Mouse (Mus musculus): ENCODE measurements at regions not wholly inside any gene's neighbourhood (a gene's known extent, or its start where the extent isn't known, plus 50 kb on each side); places are given as distances from the start of the nearest gene placed in this dataset.

DNA sequence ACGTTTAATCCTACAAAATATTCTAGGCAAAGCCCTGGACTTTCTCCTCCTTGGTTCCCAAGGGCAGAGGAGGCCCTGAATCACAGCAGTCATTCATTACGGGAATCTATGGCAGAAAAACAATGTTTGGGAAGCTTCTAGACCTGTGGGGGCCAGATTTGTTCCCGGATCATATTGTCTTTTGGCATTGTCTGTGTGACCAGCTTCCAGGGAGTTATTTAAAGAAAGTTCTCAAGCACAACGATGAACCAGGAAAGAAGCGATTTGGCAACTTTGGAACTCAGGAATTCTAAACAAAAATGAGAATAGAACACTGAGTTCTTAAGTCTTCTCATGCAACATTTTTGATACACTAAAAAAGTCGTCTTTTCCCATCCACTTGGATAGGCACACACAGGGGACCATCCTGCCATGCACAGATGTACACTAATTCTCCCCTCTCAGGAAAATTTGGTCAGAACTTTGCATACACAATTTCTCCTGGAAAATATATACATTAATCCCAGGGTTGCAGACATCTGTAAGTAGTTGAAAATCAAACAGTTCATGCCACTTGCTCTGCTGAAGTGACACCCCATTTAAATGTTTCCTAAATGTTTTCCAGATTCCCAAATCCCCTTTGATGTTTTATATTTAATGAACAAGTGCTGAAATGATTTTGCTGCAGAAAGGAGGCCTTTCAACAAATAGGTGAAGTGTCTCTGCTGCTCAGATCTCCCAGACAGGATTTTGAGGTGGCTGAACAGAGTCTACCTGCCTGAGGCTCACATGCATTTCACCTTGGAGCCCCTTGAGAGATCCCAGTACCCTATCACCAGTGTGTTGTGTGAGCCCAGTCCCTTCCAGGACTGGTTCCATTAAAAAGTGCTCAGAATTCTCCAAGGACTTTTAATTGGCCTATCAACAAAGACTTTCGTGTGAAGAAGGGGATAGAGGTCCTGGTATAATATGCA lies 548.9 kb upstream of the Nrp1 start:
- H3K9me3 ChIP-seq (ENCODE audit: control insufficient read depth, insufficient read depth, low read depth, low read length) = no peaks in the 10 kb centered on the region
- no peak for TF ChIP-seq MAFK (IDR thresholded peaks at IDR 0.05; ENCODE audit: insufficient read depth, low read depth, low read length)
- TF ChIP-seq HCFC1 (IDR thresholded peaks at IDR 0.05; ENCODE audit: borderline replicate concordance, insufficient read depth, low read length) = no peak
- no peak for TF ChIP-seq ZNF384 (IDR thresholded peaks at IDR 0.05; ENCODE audit: low read depth, low read length)
- TF ChIP-seq CHD2 (IDR thresholded peaks at IDR 0.05; ENCODE audit: low read depth, low read length) = no peak
- no peak for TF ChIP-seq ZC3H11A (IDR thresholded peaks at IDR 0.05; ENCODE audit: borderline replicate concordance, low read depth, low read length)
- H3K36me3 ChIP-seq (ENCODE audit: control insufficient read depth, insufficient read depth, low read length, poor library complexity, severe bottlenecking) = no peaks in the 10 kb centered on the region
- no peak overlapping the region for H3K27ac ChIP-seq (ENCODE audit: insufficient read depth, low read depth, low read length, poor library complexity, severe bottlenecking)
- no peak for DNase-seq (ENCODE audit: low read depth, low spot score)
- H3K4me1 ChIP-seq (ENCODE audit: control insufficient read depth in 2 of 2, insufficient read depth in 2 of 2, low read length in 2 of 2, poor library complexity in 1 of 2) = no peaks in the 10 kb centered on the region
- H3K9ac ChIP-seq (ENCODE audit: insufficient read depth, low read depth, low read length, poor library complexity, severe bottlenecking) = no peak overlapping the region
- no peak overlapping the region for H3K4me3 ChIP-seq (ENCODE audit: insufficient read depth in 1 of 2, low read depth in 1 of 2, low read length in 2 of 2, poor library complexity in 1 of 2, severe bottlenecking in 1 of 2)
- in situ Hi-C loops (cut with MboI; ENCODE audit: low sequenced_read_pairs in 2 of 2, unreplicated experiment in 2 of 2) = no loop called here

- Histone ChIP-seq H3K9me3 (ENCODE audit: control insufficient read depth, insufficient read depth, low read depth, low read length) (no peaks in the 10 kb centered on the region), H3K36me3 (ENCODE audit: control insufficient read depth, insufficient read depth, low read length, poor library complexity, severe bottlenecking) (no peaks in the 10 kb centered on the region), H3K4me1 (ENCODE audit: control insufficient read depth in 2 of 2, insufficient read depth in 2 of 2, low read length in 2 of 2, poor library complexity in 1 of 2) (no peaks in the 10 kb centered on the region), H3K27ac (ENCODE audit: insufficient read depth, low read depth, low read length, poor library complexity, severe bottlenecking) (no peak overlapping the region), H3K4me3 (ENCODE audit: insufficient read depth in 1 of 2, low read depth in 1 of 2, low read length in 2 of 2, poor library complexity in 1 of 2, severe bottlenecking in 1 of 2) (no peak overlapping the region), H3K9ac (ENCODE audit: insufficient read depth, low read depth, low read length, poor library complexity, severe bottlenecking) (no peak overlapping the region)
- in situ Hi-C loops (cut with MboI; ENCODE audit: low sequenced_read_pairs in 2 of 2, unreplicated experiment in 2 of 2) = no loop called here
- DNase-seq (ENCODE audit: low read depth, low spot score) = no peak
- TF ChIP-seq MAFK (IDR thresholded peaks at IDR 0.05; ENCODE audit: insufficient read depth, low read depth, low read length) (no peak), ZNF384 (IDR thresholded peaks at IDR 0.05; ENCODE audit: low read depth, low read length) (no peak), HCFC1 (IDR thresholded peaks at IDR 0.05; ENCODE audit: borderline replicate concordance, insufficient read depth, low read length) (no peak), CHD2 (IDR thresholded peaks at IDR 0.05; ENCODE audit: low read depth, low read length) (no peak)
Observed at GRCm38 (mm10) chr8:127811338-127811737, 547.1 kb upstream of the Nrp1 start.

- no peaks in the 10 kb centered on the region for H3K36me3 ChIP-seq (ENCODE audit: control insufficient read depth, insufficient read depth, low read length, poor library complexity, severe bottlenecking)
- in situ Hi-C loops (cut with MboI; ENCODE audit: low sequenced_read_pairs in 2 of 2, unreplicated experiment in 2 of 2) = no loop called here
Observed at GRCm38 (mm10) chr8:127814785-127815523, 543.5 kb upstream of the Nrp1 start.

GRCm38 (mm10) chr8:127820741-127821170 lies 537.6 kb upstream of the Nrp1 start:
- Histone ChIP-seq H3K9ac (ENCODE audit: insufficient read depth, low read depth, low read length, poor library complexity, severe bottlenecking) (no peak overlapping the region), H3K4me3 (ENCODE audit: insufficient read depth in 1 of 2, low read depth in 1 of 2, low read length in 2 of 2, poor library complexity in 1 of 2, severe bottlenecking in 1 of 2) (no peak overlapping the region), H3K36me3 (ENCODE audit: control insufficient read depth, insufficient read depth, low read length, poor library complexity, severe bottlenecking) (no peaks in the 10 kb centered on the region), H3K9me3 (ENCODE audit: control insufficient read depth, insufficient read depth, low read depth, low read length) (no peaks in the 10 kb centered on the region), H3K27ac (ENCODE audit: insufficient read depth, low read depth, low read length, poor library complexity, severe bottlenecking) (no peak overlapping the region), H3K4me1 (ENCODE audit: control insufficient read depth in 2 of 2, insufficient read depth in 2 of 2, low read length in 2 of 2, poor library complexity in 1 of 2) (no peaks in the 10 kb centered on the region)
- in situ Hi-C loops (cut with MboI; ENCODE audit: low sequenced_read_pairs in 2 of 2, unreplicated experiment in 2 of 2) = no loop called here
- TF ChIP-seq CHD2 (IDR thresholded peaks at IDR 0.05; ENCODE audit: low read depth, low read length) (no peak), HCFC1 (IDR thresholded peaks at IDR 0.05; ENCODE audit: borderline replicate concordance, insufficient read depth, low read length) (no peak), ZC3H11A (IDR thresholded peaks at IDR 0.05; ENCODE audit: borderline replicate concordance, low read depth, low read length) (no peak), MAFK (IDR thresholded peaks at IDR 0.05; ENCODE audit: insufficient read depth, low read depth, low read length) (no peak), ZNF384 (IDR thresholded peaks at IDR 0.05; ENCODE audit: low read depth, low read length) (no peak)
- DNase-seq (ENCODE audit: low read depth, low spot score) = no peak

More at GRCm38 (mm10) chr8:127814785-127815523, 543.5 kb upstream of the Nrp1 start:
- TF ChIP-seq ZNF384 (IDR thresholded peaks at IDR 0.05; ENCODE audit: low read depth, low read length) (no peak), ZC3H11A (IDR thresholded peaks at IDR 0.05; ENCODE audit: borderline replicate concordance, low read depth, low read length) (no peak), MAFK (IDR thresholded peaks at IDR 0.05; ENCODE audit: insufficient read depth, low read depth, low read length) (no peak), CHD2 (IDR thresholded peaks at IDR 0.05; ENCODE audit: low read depth, low read length) (no peak), HCFC1 (IDR thresholded peaks at IDR 0.05; ENCODE audit: borderline replicate concordance, insufficient read depth, low read length) (no peak)
- Histone ChIP-seq H3K4me1 (ENCODE audit: control insufficient read depth in 2 of 2, insufficient read depth in 2 of 2, low read length in 2 of 2, poor library complexity in 1 of 2) (no peaks in the 10 kb centered on the region), H3K27ac (ENCODE audit: insufficient read depth, low read depth, low read length, poor library complexity, severe bottlenecking) (no peak overlapping the region), H3K9me3 (ENCODE audit: control insufficient read depth, insufficient read depth, low read depth, low read length) (no peaks in the 10 kb centered on the region), H3K4me3 (ENCODE audit: insufficient read depth in 1 of 2, low read depth in 1 of 2, low read length in 2 of 2, poor library complexity in 1 of 2, severe bottlenecking in 1 of 2) (no peak overlapping the region), H3K9ac (ENCODE audit: insufficient read depth, low read depth, low read length, poor library complexity, severe bottlenecking) (no peak overlapping the region)
- no peak for DNase-seq (ENCODE audit: low read depth, low spot score)

Data from ES-E14 (cell line).